Mouse (Mus musculus) Muller cell, postnatal 12 days (primary cell): ENCODE data around the gene Gdpd2.

Experiments used
- DNase-seq: peaks from one replicate; pipeline ENCODE4 v3.0.0-alpha.2; 2015; ENCODE audit errors: inconsistent ontology term

Gene Gdpd2

GRCm38 (mm10) chrX:100729665-100730188 lies at the start of gene Gdpd2:
Gene Gdpd2, plus strand, starts transcription at chrX:100729873.
- peak; percentile 73 for DNase-seq

- peak; percentile 5 for DNase-seq
These were observed 43.1 kb upstream of the Gdpd2 start for GRCm38 (mm10) chrX:100686527-100686926.

DNA sequence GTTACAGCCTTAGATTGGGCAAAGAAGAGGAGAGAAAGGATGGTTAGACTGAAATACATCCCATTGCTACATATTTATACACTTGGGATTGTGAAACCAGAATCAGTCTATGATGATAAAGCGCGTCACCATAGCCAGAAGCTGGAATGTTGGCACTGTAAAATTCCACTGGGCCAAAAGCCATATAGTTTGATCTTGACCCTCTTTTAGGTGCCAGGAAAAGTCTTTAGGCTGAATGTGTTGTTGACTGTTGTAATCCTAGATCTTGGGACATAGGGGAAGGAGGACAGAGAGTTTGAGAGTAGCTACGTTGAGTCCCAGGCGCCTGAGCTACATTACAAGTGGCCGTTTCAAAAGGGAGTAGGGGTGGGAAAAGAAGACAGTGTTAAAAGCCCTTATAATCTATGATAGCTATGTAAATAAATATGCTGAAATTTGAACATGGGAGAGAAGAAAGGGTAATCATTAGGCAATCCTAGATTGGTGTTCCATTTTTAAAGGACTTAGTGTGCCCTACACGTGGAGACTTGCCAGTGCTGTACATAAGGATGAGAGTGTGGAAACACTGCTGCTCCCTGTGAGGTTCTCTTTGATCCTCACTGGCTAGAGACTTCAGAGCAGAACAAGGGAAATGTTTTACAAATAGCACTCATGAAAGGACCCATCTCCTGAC lies 42.2 kb upstream of the Gdpd2 start:
- peak; percentile 30 for DNase-seq

- DNase-seq: peak; percentile 9
These were observed 41.7 kb upstream of the Gdpd2 start for GRCm38 (mm10) chrX:100688033-100688370.

GRCm38 (mm10) chrX:100696776-100697175 lies 32.9 kb upstream of the Gdpd2 start:
- peak; percentile 35 for DNase-seq

GRCm38 (mm10) chrX:100708032-100708431 lies 21.6 kb upstream of the Gdpd2 start:
- no peak for DNase-seq

DNA sequence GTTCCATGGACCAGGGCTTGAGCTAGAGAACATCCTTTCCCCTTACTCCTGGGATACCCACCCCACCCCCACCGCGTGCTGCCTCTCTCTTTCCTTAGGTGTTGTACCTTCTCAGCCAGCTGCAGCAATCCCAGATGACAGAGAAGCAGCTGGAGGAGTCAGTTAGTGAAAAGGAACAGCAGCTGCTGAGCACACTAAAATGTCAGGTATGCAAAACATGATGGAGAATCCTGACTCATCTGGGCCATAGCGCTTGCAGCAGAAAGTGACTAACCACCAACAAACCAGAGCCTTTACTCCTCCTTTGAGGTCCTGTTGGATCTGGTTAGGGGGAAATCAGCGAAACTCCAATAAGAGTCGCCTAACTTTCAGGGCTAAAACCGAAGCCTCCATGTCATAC lies 13.5 kb upstream of the Gdpd2 start:
- peak; percentile 27 for DNase-seq

DNA sequence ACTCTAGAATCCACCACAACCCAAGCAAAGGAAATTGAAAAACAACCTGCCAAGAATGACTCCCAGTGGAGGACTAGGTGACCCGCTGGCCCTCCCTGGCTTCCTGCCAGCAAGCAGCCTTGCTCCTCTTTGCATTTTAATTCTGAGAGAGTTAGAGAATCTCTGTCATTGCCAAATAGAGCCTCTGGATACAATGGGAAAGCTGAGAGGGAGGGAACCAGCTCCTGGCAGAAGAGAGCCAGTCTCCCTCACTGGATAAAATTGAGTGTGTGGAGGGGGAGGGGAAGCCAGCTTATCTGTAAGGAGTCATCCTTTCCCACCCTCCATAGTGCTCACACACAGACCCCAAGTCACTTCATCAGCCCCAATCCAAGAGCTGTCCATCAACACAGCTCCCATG lies 726 bp upstream of the Gdpd2 start:
- DNase-seq: peak; percentile 63

- no peak for DNase-seq
These were observed 593 bp downstream of the Gdpd2 start for GRCm38 (mm10) chrX:100730266-100730665.

GRCm38 (mm10) chrX:100734359-100734758 lies 4.7 kb downstream of the Gdpd2 start:
- no peak for DNase-seq

- peak; percentile 57 for DNase-seq
These were observed 9.2 kb downstream of the Gdpd2 start for GRCm38 (mm10) chrX:100738918-100739317.

DNA sequence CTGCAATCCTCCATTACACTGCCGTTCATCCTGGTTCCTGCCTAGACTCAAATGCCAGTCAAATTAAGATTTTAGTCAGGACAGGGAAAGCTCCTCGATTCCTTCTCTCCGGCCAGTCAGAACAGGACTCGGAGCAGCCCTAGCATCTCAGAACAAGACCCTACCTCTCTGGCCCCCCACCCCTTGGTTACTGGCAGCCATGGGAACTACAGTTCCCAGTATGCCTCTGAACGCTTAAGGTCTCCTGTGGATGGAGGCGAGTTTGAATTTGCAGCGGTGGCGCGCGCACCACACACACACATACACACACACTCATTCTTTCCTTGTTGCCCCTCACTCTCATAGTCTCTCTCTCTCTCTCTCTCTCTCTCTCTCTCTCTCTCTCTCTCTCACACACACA lies 9.8 kb downstream of the Gdpd2 start:
- peak; percentile 7 for DNase-seq

DNA sequence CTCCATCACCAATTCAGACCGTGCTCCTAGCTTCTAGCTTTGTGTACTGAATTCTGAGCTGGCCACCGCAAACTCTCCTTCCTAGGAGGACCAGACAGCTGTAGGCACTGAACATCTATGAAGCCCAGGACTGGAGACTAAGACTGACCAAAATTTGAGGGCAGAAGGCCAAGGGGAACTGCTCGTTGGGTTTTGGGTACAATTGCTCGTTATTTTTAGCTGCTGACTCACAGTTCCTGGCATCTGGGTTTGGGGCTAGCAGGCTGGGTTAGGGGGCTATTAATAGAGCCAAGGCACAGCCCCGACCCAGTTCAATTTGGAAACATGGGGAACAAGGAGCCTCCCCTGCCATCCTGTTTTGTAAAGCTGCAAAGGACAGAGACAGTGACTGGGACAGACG lies 11.1 kb downstream of the Gdpd2 start:
- peak; percentile 73 for DNase-seq

DNA sequence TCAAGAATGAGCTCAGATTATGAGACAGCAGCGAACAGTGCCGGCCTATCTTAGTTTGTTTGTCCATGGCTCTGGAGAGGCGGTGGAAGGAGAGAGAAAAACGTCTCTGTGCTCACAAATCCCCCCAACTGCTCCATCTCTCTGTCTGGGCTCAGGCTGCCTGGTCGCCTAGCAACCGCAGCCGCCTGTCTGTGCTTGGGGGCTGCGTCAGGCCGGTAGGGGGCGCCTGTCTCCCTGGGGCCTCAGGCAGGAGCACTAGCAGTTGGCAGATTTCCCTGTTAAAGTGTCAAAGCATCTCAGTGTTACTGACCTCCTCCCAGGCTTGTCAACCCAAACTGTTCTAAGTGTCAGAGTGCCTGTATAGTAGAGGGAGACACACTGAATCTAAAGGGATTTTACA lies 12.3 kb downstream of the Gdpd2 start:
- peak; percentile 45 for DNase-seq

GRCm38 (mm10) chrX:100765855-100766254 lies 36.2 kb downstream of the Gdpd2 start:
- DNase-seq: no peak

DNA sequence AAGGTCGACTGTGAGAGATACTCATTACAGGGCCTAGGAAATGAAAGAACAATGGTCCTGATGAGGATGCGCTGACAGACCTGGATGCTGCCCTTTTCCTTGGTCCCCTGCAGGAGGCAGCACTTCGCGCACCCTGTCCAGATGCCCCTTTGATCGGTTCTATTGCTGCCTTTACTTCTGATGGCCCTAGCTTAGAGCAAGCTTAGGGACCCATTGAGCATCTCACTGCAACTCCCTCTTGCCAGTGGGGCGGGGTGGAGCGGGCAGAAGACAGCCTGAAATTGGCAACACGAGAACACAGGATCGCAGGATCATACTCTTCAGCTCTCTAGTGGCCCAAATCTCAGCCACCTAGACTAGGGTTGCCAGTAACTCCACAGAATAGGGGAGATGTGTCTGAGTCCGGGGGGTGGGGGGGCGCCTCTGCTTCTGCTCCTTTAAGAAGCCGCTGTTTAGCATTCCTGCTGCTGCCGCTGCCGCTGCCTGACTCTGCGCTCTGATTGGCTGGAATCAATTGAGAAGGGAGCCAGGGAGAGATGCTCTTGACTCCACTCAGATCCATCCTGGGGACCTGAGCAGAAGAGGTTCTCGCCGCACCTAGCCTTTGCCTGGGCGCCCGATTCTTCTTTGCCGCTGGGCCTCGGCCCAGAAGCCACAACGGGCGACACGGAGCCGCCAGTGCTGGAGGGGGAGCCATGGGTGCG lies 37.7 kb downstream of the Gdpd2 start, which contains the start of gene Dlg3:
Dlg3 (plus strand) TSS at position 542 of the 704 bp plus-strand sequence.
- peak; percentile 66 for DNase-seq

DNA sequence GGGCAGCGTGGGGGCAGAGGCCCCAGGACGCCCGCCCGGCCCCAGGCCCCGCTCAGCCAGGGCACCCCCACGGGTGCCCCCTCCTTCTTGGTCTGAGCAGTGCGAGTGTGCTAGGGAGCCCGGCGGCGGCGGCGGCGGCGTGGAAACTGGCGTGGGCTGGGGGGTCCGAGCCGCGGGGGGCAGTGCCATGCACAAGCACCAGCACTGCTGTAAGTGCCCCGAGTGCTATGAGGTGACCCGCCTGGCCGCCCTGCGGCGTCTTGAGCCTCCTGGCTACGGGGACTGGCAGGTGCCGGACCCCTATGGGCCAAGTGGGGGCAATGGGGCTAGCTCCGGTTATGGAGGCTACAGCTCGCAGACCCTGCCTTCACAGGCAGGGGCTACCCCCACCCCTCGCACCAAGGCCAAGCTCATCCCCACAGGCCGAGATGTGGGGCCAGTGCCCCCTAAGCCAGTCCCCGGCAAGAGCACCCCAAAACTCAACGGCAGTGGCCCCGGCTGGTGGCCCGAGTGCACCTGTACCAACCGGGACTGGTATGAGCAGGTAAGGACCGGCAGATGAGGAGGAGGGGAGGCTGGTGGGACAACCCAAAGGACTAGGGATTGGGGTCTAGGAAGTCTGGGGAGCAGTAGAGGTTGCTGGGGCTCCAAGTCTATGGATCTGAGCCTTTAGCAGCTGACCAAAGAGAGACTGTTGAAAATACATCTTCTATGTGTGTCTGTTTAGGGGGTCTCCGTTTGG lies 38.4 kb downstream of the Gdpd2 start:
- DNase-seq: peak; percentile 16

- DNase-seq: no peak
These were observed 39.6 kb downstream of the Gdpd2 start for GRCm38 (mm10) chrX:100769281-100769680.

- DNase-seq: peak; percentile 55
These were observed 44.7 kb downstream of the Gdpd2 start for GRCm38 (mm10) chrX:100774341-100774811.

DNA sequence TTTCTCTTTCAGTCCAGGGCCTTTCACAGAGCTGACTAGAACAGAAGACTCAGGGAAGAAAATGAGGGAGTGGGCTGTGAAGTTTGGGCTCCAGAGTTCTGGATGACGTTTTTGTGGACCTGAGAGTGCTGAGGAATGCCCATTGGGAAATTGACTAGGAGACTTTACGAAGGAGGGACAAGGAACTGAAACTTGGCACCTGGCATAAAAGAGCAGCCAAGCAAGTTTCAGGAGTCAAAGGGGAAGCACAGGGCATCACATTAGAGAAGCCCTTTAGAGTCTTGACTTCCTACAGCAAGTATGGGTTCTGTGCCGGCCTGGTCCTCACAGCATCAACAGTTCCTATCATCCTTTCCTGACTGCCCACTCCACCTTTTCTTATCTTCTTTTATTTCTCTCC lies 45.7 kb downstream of the Gdpd2 start:
- no peak for DNase-seq

- DNase-seq: no peak
These were observed 46.8 kb downstream of the Gdpd2 start for GRCm38 (mm10) chrX:100776494-100776893.

- peak; percentile 78 for DNase-seq
These were observed 47.4 kb downstream of the Gdpd2 start for GRCm38 (mm10) chrX:100776985-100777654.
